In the genomic region with DNA sequence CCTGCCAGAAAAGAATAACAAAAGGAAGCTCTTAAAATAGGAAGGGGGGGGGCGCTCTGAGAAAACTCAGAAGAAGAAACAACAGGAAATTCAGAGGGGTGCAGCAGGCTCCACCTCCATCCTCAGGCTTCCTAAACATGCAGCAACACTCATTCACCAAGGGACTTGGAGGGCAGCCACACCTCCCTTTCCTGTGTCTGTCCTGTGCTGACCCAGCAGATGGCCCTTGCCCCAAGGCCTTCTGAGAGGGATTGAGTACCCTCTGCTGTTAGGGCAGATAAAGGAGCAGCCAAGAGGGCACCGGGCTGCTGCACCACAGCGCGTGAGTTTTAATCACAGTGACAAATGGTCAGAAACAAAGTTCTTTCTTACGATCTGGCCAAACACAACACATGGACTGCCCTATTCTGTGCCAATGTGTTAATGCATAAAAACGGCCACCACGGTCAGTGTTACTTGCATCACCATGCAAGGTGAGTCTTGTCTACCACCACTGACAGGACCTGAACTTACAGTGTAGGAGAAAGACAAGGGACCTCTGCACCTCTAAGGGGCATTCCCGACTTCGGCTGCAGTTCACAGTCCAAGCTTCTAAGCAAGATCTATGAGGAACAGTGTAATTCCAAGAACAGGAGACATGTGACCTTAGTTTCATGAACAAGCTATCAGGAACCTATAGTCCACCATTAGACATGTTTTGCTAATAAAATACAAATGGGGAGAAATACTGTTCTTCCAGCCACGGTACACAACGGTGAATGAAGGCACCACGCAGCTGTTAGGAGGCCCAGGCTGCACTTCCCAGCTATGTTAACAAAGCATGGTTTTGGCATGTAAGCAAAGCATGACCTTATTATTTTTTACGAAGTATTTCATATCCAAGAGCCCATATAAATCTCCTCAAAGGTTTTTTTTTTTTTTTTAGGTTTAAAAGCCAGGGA, we compare ENCODE assay signal across 8 mouse cellular contexts.
DNase-seq lines count a peak whose midpoint lies in the region; ATAC-seq and TF ChIP-seq lines count a peak whose summit lies in the region.
"Had no signal": no experiment of that assay in that cellular context is flagged by ENCODE, and none has a peak within 500 bp of the region (broad histone marks: within the 10 kb centered on the region; RNA-seq: fewer than 3 reads in every experiment).

No protein-coding gene starts in this region.

- intact Hi-C loops in gastrocnemius, adult 2 months (cut with DNase I) = loop anchor here (5.0 kb wide), 1 partner anchor 81 kb away; no protein-coding TSS in a partner anchor

- peak; percentile 48 for TF ChIP-seq CTCF in gastrocnemius, adult 2 months (IDR thresholded peaks at IDR 0.05)

- no peak overlapping the region for H3K4me3 ChIP-seq in midbrain, embryonic 16.5 days (ENCODE audit: low read depth, low read length)
- no peak overlapping the region for H3K4me3 ChIP-seq in midbrain, embryonic 10.5 days
- no peak overlapping the region for H3K4me3 ChIP-seq in gastrocnemius, adult 2 months
- H3K4me3 ChIP-seq: hindbrain, embryonic 15.5 days had no signal

- no peak for DNase-seq in midbrain, embryonic 10.5 days (ENCODE audit: low spot score)
- DNase-seq in gastrocnemius, adult 2 months = peak; percentile 85
- peak; percentile 67 for DNase-seq in kidney, adult 11 months
- peak; percentile 20 for DNase-seq in lung, postnatal 14 days
- DNase-seq in urinary bladder, postnatal 14 days (ENCODE audit: low spot score) = no peak
- no peak for DNase-seq in layer of hippocampus, adult 11-12 months (ENCODE audit: low spot score)

- 0 out of 2 replicates have a peak overlapping the region, but pooled peaks have one; percentile 5 for H3K27ac ChIP-seq in midbrain, embryonic 16.5 days (ENCODE audit: low read length)
- H3K27ac ChIP-seq in midbrain, embryonic 10.5 days (replicated peaks) = no peak overlapping the region
- peak overlapping the region; percentile 72 for H3K27ac ChIP-seq in gastrocnemius, adult 2 months
- H3K27ac ChIP-seq: hindbrain, embryonic 15.5 days had no signal

- 82% methylated on average over 13 of the region's 13 CpGs for WGBS in midbrain, embryonic 16.5 days
- WGBS in midbrain, embryonic 10.5 days = 85% methylated on average over 13 of the region's 13 CpGs

- peaks cover 9% of the 10 kb centered on the region for H3K4me1 ChIP-seq in midbrain, embryonic 16.5 days (ENCODE audit: control insufficient read depth, insufficient read depth, low read length)
- peaks cover 24% of the 10 kb centered on the region for H3K4me1 ChIP-seq in midbrain, embryonic 10.5 days

- H3K36me3 ChIP-seq in midbrain, embryonic 16.5 days (ENCODE audit: control insufficient read depth, insufficient read depth, low read length) = no peaks in the 10 kb centered on the region
- H3K36me3 ChIP-seq in midbrain, embryonic 10.5 days = no peaks in the 10 kb centered on the region
- H3K36me3 ChIP-seq: hindbrain, embryonic 15.5 days had no signal

- no peak for ATAC-seq in midbrain, embryonic 16.5 days

- H3K9ac ChIP-seq in midbrain, embryonic 16.5 days (ENCODE audit: low read depth, low read length) = no peak overlapping the region
- H3K9ac ChIP-seq: hindbrain, embryonic 15.5 days had no signal

- H3K27me3 ChIP-seq in midbrain, embryonic 16.5 days (ENCODE audit: control insufficient read depth, insufficient read depth, low read depth, low read length) = no peaks in the 10 kb centered on the region
- no peaks in the 10 kb centered on the region for H3K27me3 ChIP-seq in midbrain, embryonic 10.5 days (ENCODE audit: low read depth, poor library complexity, severe bottlenecking)
- H3K27me3 ChIP-seq: hindbrain, embryonic 15.5 days had no signal

- no peaks in the 10 kb centered on the region for H3K9me3 ChIP-seq in midbrain, embryonic 16.5 days (replicated peaks; ENCODE audit: control insufficient read depth, low read length, poor library complexity, severe bottlenecking)
- no peaks in the 10 kb centered on the region for H3K9me3 ChIP-seq in midbrain, embryonic 10.5 days (replicated peaks)
- H3K9me3 ChIP-seq: hindbrain, embryonic 15.5 days had no signal

- no peak overlapping the region for H3K4me2 ChIP-seq in midbrain, embryonic 16.5 days (ENCODE audit: low read length)
- H3K4me2 ChIP-seq: hindbrain, embryonic 15.5 days had no signal

Comparison
In these comparisons a context has a peak if more than half of its experiments do, and no peak if none do; other contexts are left out.
1. DNase-seq: peak in gastrocnemius, adult 2 months (single experiment), kidney, adult 11 months (single experiment) and lung, postnatal 14 days (single experiment); none in midbrain, embryonic 10.5 days (single experiment), urinary bladder, postnatal 14 days (single experiment) and layer of hippocampus, adult 11-12 months (single experiment).